Mouse (Mus musculus) intestine, embryonic 14.5 days (tissue): ENCODE measurements around the gene Cish. TPM values are rescaled to one million over a fixed set of nuclear protein-coding genes. Genes with fewer than 3 reads are reported as not detected.

Experiments used
- ATAC-seq: fragments of 200-750 bp; cut with Nextera tagmentation; replicated peaks from 2 replicates; pipeline ENCODE4 v1.8.0; 2017; ENCODE audit warnings: low read depth, moderate number of reproducible peaks, moderate TSS enrichment, moderate library complexity; ENCODE audit not compliant: low FRiP score, low TSS enrichment
- DNase-seq: peaks from one replicate; pipeline ENCODE4 v3.0.0-alpha.2; 2018; ENCODE audit warnings: low spot score
- H3K27ac ChIP-seq: fragments of 300-500 bp; sonication (generic); 2 replicates; pipeline ENCODE4 v1.5.1; 2014; ENCODE audit warnings: low read depth, mild to moderate bottlenecking, control low read depth
- H3K27me3 ChIP-seq: fragments of 300-500 bp; sonication (generic); replicated peaks from 2 replicates; pipeline ENCODE4 v1.6.1; 2014; ENCODE audit warnings: low read length, control low read depth; ENCODE audit not compliant: control insufficient read depth, insufficient read depth
- H3K36me3 ChIP-seq: fragments of 300-500 bp; sonication (generic); 2 replicates; pipeline ENCODE4 v1.6.1; 2014; ENCODE audit warnings: low read length, control low read depth; ENCODE audit not compliant: control insufficient read depth, insufficient read depth
- H3K4me1 ChIP-seq: fragments of 300-500 bp; sonication (generic); replicated peaks from 2 replicates; pipeline ENCODE4 v1.6.1; 2014; ENCODE audit warnings: low read length, control low read depth, mixed read lengths; ENCODE audit not compliant: control insufficient read depth, insufficient read depth
- H3K4me2 ChIP-seq: fragments of 300-500 bp; sonication (generic); 2 replicates; pipeline ENCODE4 v1.6.1; 2014; ENCODE audit warnings: low read length
- H3K4me3 ChIP-seq: fragments of 300-500 bp; sonication (generic); 2 replicates; pipeline ENCODE4 v1.5.1; 2014; ENCODE audit warnings: low read depth, low read length, control low read depth, mixed read lengths
- H3K9ac ChIP-seq: fragments of 300-500 bp; sonication (generic); 2 replicates; pipeline ENCODE4 v1.6.1; 2014; ENCODE audit warnings: mild to moderate bottlenecking, low read length
- H3K9me3 ChIP-seq: fragments of 300-500 bp; sonication (generic); 2 replicates; pipeline ENCODE4 v1.6.1; 2016; ENCODE audit warnings: low read length, control low read depth; ENCODE audit not compliant: control insufficient read depth
- WGBS: fragments of 180-500 bp; shearing (Covaris S2); extraction: QIAGEN DNeasy Blood & Tissue Kit; methylation state at CpG from one replicate; pipeline ENCODE4 v1.1.7; 2014; 5-methylcytosine and 5-hydroxymethylcytosine counted together
- polyA plus RNA-seq: library from polyadenylated mRNA; unstranded; fragments of >200 nt; fragmentation: Nextera tagmentation; extraction: Ambion mirVana; gene quantifications from 2 replicates; pipeline ENCODE4 v1.2.1, GENCODE M21; 2014

Gene Cish
- polyA plus RNA-seq, 1 experiment from 2014 or later = 8.9 TPM

- H3K4me3 ChIP-seq = peak overlapping the region; percentile 64
- H3K4me2 ChIP-seq = peak overlapping the region; percentile 70
- H3K27ac ChIP-seq = no peak overlapping the region
- 0 out of 2 replicates have a peak, but pooled peaks cover under 1% of the 10 kb centered on the region for H3K27me3 ChIP-seq
- H3K9me3 ChIP-seq = no peaks in the 10 kb centered on the region
- H3K36me3 ChIP-seq = peaks cover 23% of the 10 kb centered on the region
- peaks cover 19% of the 10 kb centered on the region for H3K4me1 ChIP-seq
- DNase-seq (no peak), ATAC-seq (no peak)
- H3K9ac ChIP-seq = no peak overlapping the region
- 70% methylated on average over 8 of the region's 8 CpGs for WGBS
Measured at GRCm38 (mm10) chr9:107298059-107298780, 2.4 kb downstream of the Cish start.

- 69% methylated on average over 6 of the region's 6 CpGs for WGBS
- H3K27ac ChIP-seq = no peak overlapping the region
- H3K9me3 ChIP-seq = no peaks in the 10 kb centered on the region
- H3K36me3 ChIP-seq = peaks cover 23% of the 10 kb centered on the region
- DNase-seq (no peak), ATAC-seq (no peak)
- peaks cover 19% of the 10 kb centered on the region for H3K4me1 ChIP-seq
- no peaks in the 10 kb centered on the region for H3K27me3 ChIP-seq
- no peak overlapping the region for H3K9ac ChIP-seq
- peak overlapping the region; percentile 70 for H3K4me2 ChIP-seq
- no peak overlapping the region for H3K4me3 ChIP-seq
Measured at GRCm38 (mm10) chr9:107298876-107299275, 3.0 kb downstream of the Cish start.

- no peak overlapping the region for H3K4me3 ChIP-seq
- WGBS = 89% methylated on average over 7 of the region's 7 CpGs
- H3K9me3 ChIP-seq = no peaks in the 10 kb centered on the region
- no peaks in the 10 kb centered on the region for H3K27me3 ChIP-seq
- H3K4me2 ChIP-seq = no peak overlapping the region
- DNase-seq = no peak
- no peak for ATAC-seq
- H3K4me1 ChIP-seq = peaks cover 19% of the 10 kb centered on the region
- no peak overlapping the region for H3K27ac ChIP-seq
- H3K9ac ChIP-seq = no peak overlapping the region
- peaks cover 23% of the 10 kb centered on the region for H3K36me3 ChIP-seq
Measured at GRCm38 (mm10) chr9:107299783-107300182, 4.0 kb downstream of the Cish start.

GRCm38 (mm10) chr9:107300224-107300973 is 4.6 kb downstream of the Cish start:
- Histone ChIP-seq H3K27ac (no peak overlapping the region), H3K36me3 (peaks cover 23% of the 10 kb centered on the region), H3K27me3 (no peaks in the 10 kb centered on the region), H3K4me2 (no peak overlapping the region), H3K4me1 (peaks cover 23% of the 10 kb centered on the region), H3K9ac (no peak overlapping the region), H3K4me3 (no peak overlapping the region), H3K9me3 (no peaks in the 10 kb centered on the region)
- ATAC-seq = no peak
- DNase-seq = no peak
- WGBS = 91% methylated on average over 30 of the region's 30 CpGs

GRCm38 (mm10) chr9:107301554-107302331 is 5.9 kb downstream of the Cish start:
- ATAC-seq = no peak
- H3K9me3 ChIP-seq = no peaks in the 10 kb centered on the region
- H3K36me3 ChIP-seq = peaks cover 23% of the 10 kb centered on the region
- H3K9ac ChIP-seq = no peak overlapping the region
- 87% methylated on average over 17 of the region's 17 CpGs for WGBS
- no peak overlapping the region for H3K4me2 ChIP-seq
- DNase-seq = no peak
- no peak overlapping the region for H3K27ac ChIP-seq
- H3K27me3 ChIP-seq = no peaks in the 10 kb centered on the region
- peaks cover 17% of the 10 kb centered on the region for H3K4me1 ChIP-seq
- H3K4me3 ChIP-seq = no peak overlapping the region

- no peak overlapping the region for H3K27ac ChIP-seq
- H3K4me3 ChIP-seq = no peak overlapping the region
- H3K9me3 ChIP-seq = no peaks in the 10 kb centered on the region
- WGBS = 60% methylated on average over 7 of the region's 7 CpGs
- DNase-seq (no peak), ATAC-seq (no peak)
- H3K27me3 ChIP-seq = no peaks in the 10 kb centered on the region
- no peak overlapping the region for H3K9ac ChIP-seq
- H3K4me1 ChIP-seq = peaks cover 14% of the 10 kb centered on the region
- no peak overlapping the region for H3K4me2 ChIP-seq
- peaks cover 23% of the 10 kb centered on the region for H3K36me3 ChIP-seq
Measured at GRCm38 (mm10) chr9:107302592-107302991, 6.8 kb downstream of the Cish start.

GRCm38 (mm10) chr9:107303121-107303820 is 7.4 kb downstream of the Cish start:
- DNase-seq = no peak
- no peak overlapping the region for H3K4me2 ChIP-seq
- ATAC-seq = no peak
- H3K4me1 ChIP-seq = peaks cover 7% of the 10 kb centered on the region; the same call in 1 of the 2 replicates
- H3K4me3 ChIP-seq = no peak overlapping the region
- H3K36me3 ChIP-seq = peaks cover 23% of the 10 kb centered on the region
- H3K9me3 ChIP-seq = no peaks in the 10 kb centered on the region
- no peaks in the 10 kb centered on the region for H3K27me3 ChIP-seq
- no peak overlapping the region for H3K27ac ChIP-seq
- 76% methylated on average over 9 of the region's 9 CpGs for WGBS
- no peak overlapping the region for H3K9ac ChIP-seq

GRCm38 (mm10) chr9:107303900-107304299 is 8.1 kb downstream of the Cish start:
- no peak overlapping the region for H3K4me2 ChIP-seq
- WGBS = 79% methylated on average over 5 of the region's 5 CpGs
- peaks cover 23% of the 10 kb centered on the region for H3K36me3 ChIP-seq
- H3K27ac ChIP-seq = no peak overlapping the region
- H3K4me3 ChIP-seq = no peak overlapping the region
- H3K9ac ChIP-seq = no peak overlapping the region
- ATAC-seq (no peak), DNase-seq (no peak)
- no peaks in the 10 kb centered on the region for H3K27me3 ChIP-seq
- no peaks in the 10 kb centered on the region for H3K9me3 ChIP-seq
- peaks cover 4% of the 10 kb centered on the region; the same call in 1 of the 2 replicates for H3K4me1 ChIP-seq
